Mouse (Mus musculus) hindbrain, embryonic 16.5 days (tissue): Measurements from ENCODE around the gene Gabrr2. TPM values are rescaled to one million over a fixed set of nuclear protein-coding genes. Genes with fewer than 3 reads are reported as not detected.

Experiments used
- ATAC-seq: fragments of 200-750 bp; cut with Nextera tagmentation; 2 replicates; pipeline ENCODE4 v1.8.0; 2017; ENCODE audit warnings: moderate TSS enrichment, moderate library complexity
- H3K27ac ChIP-seq: fragments of 300-500 bp; sonication (generic); 2 replicates; pipeline ENCODE4 v1.5.1; 2014; ENCODE audit warnings: low read depth, mild to moderate bottlenecking, control low read depth, low read length, moderate library complexity
- H3K27me3 ChIP-seq: fragments of 300-500 bp; sonication (generic); replicated peaks from 2 replicates; pipeline ENCODE4 v1.6.1; 2014; ENCODE audit warnings: low read length; ENCODE audit not compliant: control insufficient read depth, insufficient read depth
- H3K36me3 ChIP-seq: fragments of 300-500 bp; sonication (generic); 2 replicates; pipeline ENCODE4 v1.6.1; 2014; ENCODE audit warnings: mild to moderate bottlenecking, low read length, moderate library complexity, mixed read lengths; ENCODE audit not compliant: control insufficient read depth, insufficient read depth
- H3K4me1 ChIP-seq: fragments of 300-500 bp; sonication (generic); 2 replicates; pipeline ENCODE4 v1.6.1; 2014; ENCODE audit warnings: low read depth, low read length; ENCODE audit not compliant: control insufficient read depth, insufficient read depth
- H3K4me2 ChIP-seq: fragments of 300-500 bp; sonication (generic); 2 replicates; pipeline ENCODE4 v1.6.1; 2014; ENCODE audit warnings: mild to moderate bottlenecking, low read length, control low read depth, moderate library complexity
- H3K4me3 ChIP-seq: fragments of 300-500 bp; sonication (generic); 2 replicates; pipeline ENCODE4 v1.5.1; 2014; ENCODE audit warnings: mild to moderate bottlenecking, low read length, control low read depth, moderate library complexity
- H3K9ac ChIP-seq: fragments of 300-500 bp; sonication (generic); 2 replicates; pipeline ENCODE4 v1.6.1; 2014; ENCODE audit warnings: low read depth, mild to moderate bottlenecking, control low read depth, low read length, moderate library complexity
- H3K9me3 ChIP-seq: fragments of 300-500 bp; sonication (generic); 2 replicates; pipeline ENCODE4 v1.6.1; 2014; ENCODE audit warnings: mild to moderate bottlenecking, low read length, moderate library complexity; ENCODE audit not compliant: control insufficient read depth
- WGBS: fragments of 180-500 bp; shearing (Covaris S2); extraction: QIAGEN DNeasy Blood & Tissue Kit; methylation state at CpG from one replicate; pipeline ENCODE4 v1.1.7; 2014; 5-methylcytosine and 5-hydroxymethylcytosine counted together
- polyA plus RNA-seq: library from polyadenylated mRNA; unstranded; fragments of >200 nt; fragmentation: Nextera tagmentation; extraction: Ambion mirVana; gene quantifications from 2 replicates; pipeline ENCODE4 v1.2.1, GENCODE M21; 2015

The Gabrr2 gene
- polyA plus RNA-seq, 1 experiment from 2014 or later: 0.15 TPM

- Histone ChIP-seq H3K4me3 (no peak overlapping the region), H3K9ac (no peak overlapping the region), H3K27ac (no peak overlapping the region), H3K27me3 (no peaks in the 10 kb centered on the region), H3K4me1 (no peaks in the 10 kb centered on the region), H3K36me3 (peaks cover 25% of the 10 kb centered on the region), H3K4me2 (no peak overlapping the region), H3K9me3 (no peaks in the 10 kb centered on the region; the same call in 1 of the 2 replicates)
- ATAC-seq: no peak
- 94% methylated on average over 4 of the region's 4 CpGs for WGBS
These were observed 23.0 kb upstream of the Gabrr2 start for GRCm38 (mm10) chr4:33039826-33040225.

- H3K27me3 ChIP-seq: no peaks in the 10 kb centered on the region
These were observed 13.2 kb upstream of the Gabrr2 start for GRCm38 (mm10) chr4:33049601-33050000.

GRCm38 (mm10) chr4:33052055-33052454, 10.7 kb upstream of the Gabrr2 start:
- peaks cover 12% of the 10 kb centered on the region for H3K36me3 ChIP-seq
- H3K4me2 ChIP-seq: no peak overlapping the region
- no peaks in the 10 kb centered on the region for H3K27me3 ChIP-seq
- no peak for ATAC-seq
- no peaks in the 10 kb centered on the region for H3K4me1 ChIP-seq
- H3K9me3 ChIP-seq: no peaks in the 10 kb centered on the region
- WGBS: 95% methylated on average over 3 of the region's 3 CpGs
- no peak overlapping the region for H3K4me3 ChIP-seq
- no peak overlapping the region for H3K9ac ChIP-seq
- H3K27ac ChIP-seq: no peak overlapping the region

More at GRCm38 (mm10) chr4:33049601-33050000, 13.2 kb upstream of the Gabrr2 start:
- H3K4me2 ChIP-seq: no peak overlapping the region
- WGBS: 97% methylated on average over 11 of the region's 11 CpGs
- H3K9ac ChIP-seq: no peak overlapping the region
- H3K9me3 ChIP-seq: no peaks in the 10 kb centered on the region
- peaks cover 24% of the 10 kb centered on the region for H3K36me3 ChIP-seq
- no peak for ATAC-seq
- H3K4me1 ChIP-seq: no peaks in the 10 kb centered on the region
- H3K27ac ChIP-seq: no peak overlapping the region
- no peak overlapping the region for H3K4me3 ChIP-seq

- Histone ChIP-seq H3K27me3 (no peaks in the 10 kb centered on the region), H3K36me3 (peaks cover 12% of the 10 kb centered on the region), H3K9ac (no peak overlapping the region), H3K9me3 (no peaks in the 10 kb centered on the region), H3K4me3 (no peak overlapping the region), H3K4me2 (no peak overlapping the region), H3K27ac (no peak overlapping the region), H3K4me1 (no peaks in the 10 kb centered on the region)
- 88% methylated on average over 5 of the region's 5 CpGs for WGBS
- no peak for ATAC-seq
These were observed 10.1 kb upstream of the Gabrr2 start for GRCm38 (mm10) chr4:33052650-33053049.

GRCm38 (mm10) chr4:33054426-33054825, 8.4 kb upstream of the Gabrr2 start:
- H3K4me3 ChIP-seq: no peak overlapping the region

GRCm38 (mm10) chr4:33056317-33056716, 6.5 kb upstream of the Gabrr2 start:
- no peaks in the 10 kb centered on the region for H3K27me3 ChIP-seq
- no peak overlapping the region for H3K4me3 ChIP-seq
- H3K9ac ChIP-seq: no peak overlapping the region
- H3K4me2 ChIP-seq: no peak overlapping the region
- no peaks in the 10 kb centered on the region for H3K36me3 ChIP-seq
- no peak overlapping the region for H3K27ac ChIP-seq
- H3K4me1 ChIP-seq: no peaks in the 10 kb centered on the region
- no peak for ATAC-seq
- WGBS: 71% methylated on average over 1 of the region's 1 CpGs
- no peaks in the 10 kb centered on the region for H3K9me3 ChIP-seq

More at GRCm38 (mm10) chr4:33054426-33054825, 8.4 kb upstream of the Gabrr2 start:
- no peaks in the 10 kb centered on the region for H3K4me1 ChIP-seq
- H3K27ac ChIP-seq: no peak overlapping the region
- H3K9me3 ChIP-seq: no peaks in the 10 kb centered on the region
- no peak overlapping the region for H3K9ac ChIP-seq
- no peak for ATAC-seq
- H3K4me2 ChIP-seq: no peak overlapping the region
- peaks cover 4% of the 10 kb centered on the region; the same call in 1 of the 2 replicates for H3K36me3 ChIP-seq
- no peaks in the 10 kb centered on the region for H3K27me3 ChIP-seq

- WGBS: 81% methylated on average over 11 of the region's 11 CpGs
- no peaks in the 10 kb centered on the region for H3K4me1 ChIP-seq
- no peak for ATAC-seq
- no peak overlapping the region for H3K4me2 ChIP-seq
- no peaks in the 10 kb centered on the region for H3K36me3 ChIP-seq
- no peak overlapping the region for H3K4me3 ChIP-seq
- H3K27ac ChIP-seq: no peak overlapping the region
- no peaks in the 10 kb centered on the region for H3K27me3 ChIP-seq
- H3K9ac ChIP-seq: no peak overlapping the region
- H3K9me3 ChIP-seq: no peaks in the 10 kb centered on the region
These were observed 4.7 kb upstream of the Gabrr2 start for GRCm38 (mm10) chr4:33057890-33058687.

- no peaks in the 10 kb centered on the region for H3K36me3 ChIP-seq
- 66% methylated on average over 7 of the region's 7 CpGs for WGBS
These were observed 1.6 kb upstream of the Gabrr2 start for GRCm38 (mm10) chr4:33061158-33061557.

GRCm38 (mm10) chr4:33064986-33065385, 2.2 kb downstream of the Gabrr2 start:
- no peak overlapping the region for H3K9ac ChIP-seq
- H3K36me3 ChIP-seq: no peaks in the 10 kb centered on the region
- H3K4me3 ChIP-seq: no peak overlapping the region
- H3K4me2 ChIP-seq: no peak overlapping the region
- 84% methylated on average over 6 of the region's 6 CpGs for WGBS
- no peaks in the 10 kb centered on the region for H3K27me3 ChIP-seq
- no peaks in the 10 kb centered on the region for H3K4me1 ChIP-seq
- ATAC-seq: no peak
- H3K27ac ChIP-seq: no peak overlapping the region
- H3K9me3 ChIP-seq: no peaks in the 10 kb centered on the region

More at GRCm38 (mm10) chr4:33061158-33061557, 1.6 kb upstream of the Gabrr2 start:
- H3K9ac ChIP-seq: no peak overlapping the region
- H3K27me3 ChIP-seq: no peaks in the 10 kb centered on the region
- no peak overlapping the region for H3K4me2 ChIP-seq
- no peak overlapping the region for H3K27ac ChIP-seq
- H3K4me1 ChIP-seq: no peaks in the 10 kb centered on the region
- H3K9me3 ChIP-seq: no peaks in the 10 kb centered on the region
- no peak for ATAC-seq
- H3K4me3 ChIP-seq: no peak overlapping the region
